Mouse (Mus musculus) kidney, adult 2 months (tissue): Measurements from ENCODE around the gene Tubb4b. TPM values are rescaled to one million over a fixed set of nuclear protein-coding genes. Genes with fewer than 3 reads are reported as not detected.

ENCODE experiments used
- DNase-seq: peaks from one replicate; pipeline ENCODE4 v3.0.0; 2021
- H3K27ac ChIP-seq: fragments of 200-500 bp; 2 replicates; pipeline ENCODE4 v1.5.1; 2012; ENCODE audit warnings: low read depth, low read length, control low read depth, inconsistent platforms; ENCODE audit not compliant: insufficient read depth
- H3K27me3 ChIP-seq: fragments of 200-500 bp; replicated peaks from 2 replicates; pipeline ENCODE4 v1.6.1; 2012; ENCODE audit warnings: mild to moderate bottlenecking, moderate library complexity, low read length, inconsistent platforms; ENCODE audit not compliant: control insufficient read depth, insufficient read depth
- H3K36me3 ChIP-seq: fragments of 200-500 bp; 2 replicates; pipeline ENCODE4 v1.6.1; 2012; ENCODE audit warnings: mild to moderate bottlenecking, moderate library complexity, low read length, inconsistent platforms; ENCODE audit not compliant: control insufficient read depth, insufficient read depth
- H3K4me1 ChIP-seq: fragments of 200-500 bp; 2 replicates; pipeline ENCODE4 v1.6.1; 2011; ENCODE audit warnings: low read length; ENCODE audit not compliant: control insufficient read depth, insufficient read depth
- H3K4me3 ChIP-seq: fragments of 200-500 bp; 2 replicates; pipeline ENCODE4 v1.5.1; 2011; ENCODE audit warnings: mild to moderate bottlenecking, low read depth, low read length, control low read depth; ENCODE audit not compliant: insufficient read depth
- CTCF ChIP-seq: fragments of 200-500 bp; conservative IDR thresholded peaks from 2 replicates; pipeline ENCODE4 v1.5.1; 2011; ENCODE audit warnings: low read depth, mild to moderate bottlenecking, control low read depth, low read length, moderate library complexity, mixed read lengths; ENCODE audit not compliant: insufficient read depth, insufficient read length
- POLR2A ChIP-seq: fragments of 200-500 bp; IDR thresholded peaks from one replicate; pipeline ENCODE4 v1.6.1; 2011; ENCODE audit warnings: low read depth, low read length, control low read depth
- WGBS: fragments of 180-500 bp; shearing (Covaris S2); methylation state at CpG from one replicate; pipeline ENCODE4 v1.1.7; 2018; 5-methylcytosine and 5-hydroxymethylcytosine counted together
- polyA plus RNA-seq: library from polyadenylated mRNA; depleted of rRNA; stranded (reverse); fragments of >200 nt; gene quantifications from 2 replicates; pipeline ENCODE4 v1.2.3, GENCODE M21; 2012

The Tubb4b gene
- polyA plus RNA-seq, 1 experiment = 314 TPM

GRCm38 (mm10) chr2:25213266-25213865, 11.1 kb downstream of the Tubb4b start:
- no peak overlapping the region for H3K4me3 ChIP-seq
- H3K36me3 ChIP-seq = no peaks in the 10 kb centered on the region
- DNase-seq = no peak
- H3K4me1 ChIP-seq = peaks cover 22% of the 10 kb centered on the region
- no peaks in the 10 kb centered on the region for H3K27me3 ChIP-seq
- no peak overlapping the region for H3K27ac ChIP-seq
- TF ChIP-seq CTCF = no peak
- no peak for TF ChIP-seq POLR2A
- WGBS = 74% methylated on average over 23 of the region's 23 CpGs

- peak within 1 kb of the TSS; percentile 95 for H3K4me3 ChIP-seq
- peak; percentile 95 for DNase-seq
- H3K4me1 ChIP-seq = peaks cover 31% of the 10 kb centered on the region
- H3K36me3 ChIP-seq = no peaks in the 10 kb centered on the region
- peak within 1 kb of the TSS; percentile 92 for H3K27ac ChIP-seq
- TF ChIP-seq CTCF = no peak
- TF ChIP-seq POLR2A = peak; percentile 43
- under 1% methylated on average over 44 of the region's 44 CpGs for WGBS
- no peaks in the 10 kb centered on the region for H3K27me3 ChIP-seq
These were observed 13.3 kb downstream of the Tubb4b start, which contains the start of gene Nelfb for GRCm38 (mm10) chr2:25211121-25211670. TSS of gene Nelfb (minus strand) at chr2:25211489.

DNA sequence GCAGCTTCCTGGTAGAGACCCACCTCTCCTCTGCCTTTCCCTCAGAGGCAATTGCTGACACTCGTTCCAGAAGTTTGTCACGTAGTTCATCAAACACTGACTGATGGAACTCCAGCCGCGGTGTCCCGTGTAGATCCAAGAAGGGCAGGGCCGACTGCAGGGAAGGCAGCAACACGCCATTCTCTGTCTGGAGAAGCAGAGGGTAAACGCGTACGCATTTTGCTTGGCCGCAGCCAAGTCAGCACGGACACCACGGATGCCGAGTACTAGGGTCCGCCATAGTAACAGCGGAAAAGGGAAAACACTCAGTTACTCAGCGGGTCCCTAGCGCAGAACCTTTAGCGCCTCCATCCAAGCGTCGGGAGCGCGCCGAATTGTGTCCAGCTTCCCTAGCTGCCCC, 13.8 kb downstream of the Tubb4b start:
- TF ChIP-seq POLR2A (no peak), CTCF (no peak)
- Histone ChIP-seq H3K27me3 (no peaks in the 10 kb centered on the region), H3K36me3 (no peaks in the 10 kb centered on the region), H3K4me1 (peaks cover 31% of the 10 kb centered on the region), H3K27ac (peak overlapping the region; percentile 92), H3K4me3 (peak overlapping the region; percentile 95)
- DNase-seq = no peak
- WGBS = under 1% methylated on average over 24 of the region's 24 CpGs

DNA sequence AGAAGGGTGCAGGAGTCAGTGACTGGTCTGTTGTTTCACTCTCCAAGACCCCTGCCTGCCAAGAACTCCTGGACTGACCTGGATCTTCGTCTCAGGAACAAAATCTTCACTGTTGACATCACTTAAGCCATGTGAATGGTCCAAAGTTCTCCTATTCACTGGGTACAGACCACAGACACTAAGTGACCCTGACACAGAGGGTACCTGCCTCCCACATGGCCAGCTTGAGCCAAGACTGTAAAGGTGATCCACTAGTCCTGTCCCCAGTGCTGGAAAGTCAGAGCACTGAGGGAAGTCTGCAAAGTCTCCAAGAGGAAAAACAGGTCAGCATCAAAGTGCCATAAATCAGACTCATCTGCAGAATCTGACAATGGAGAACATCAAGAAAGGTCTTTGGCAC, 16.9 kb downstream of the Tubb4b start:
- H3K36me3 ChIP-seq = peaks cover 4% of the 10 kb centered on the region; the same call in 1 of the 2 replicates
- no peak overlapping the region for H3K27ac ChIP-seq
- no peaks in the 10 kb centered on the region for H3K27me3 ChIP-seq
- no peak for TF ChIP-seq POLR2A
- TF ChIP-seq CTCF = no peak
- WGBS = 44% methylated on average over 1 of the region's 1 CpGs
- peaks cover 24% of the 10 kb centered on the region; the same call in 1 of the 2 replicates for H3K4me1 ChIP-seq
- DNase-seq = peak; percentile 55
- H3K4me3 ChIP-seq = no peak overlapping the region

DNA sequence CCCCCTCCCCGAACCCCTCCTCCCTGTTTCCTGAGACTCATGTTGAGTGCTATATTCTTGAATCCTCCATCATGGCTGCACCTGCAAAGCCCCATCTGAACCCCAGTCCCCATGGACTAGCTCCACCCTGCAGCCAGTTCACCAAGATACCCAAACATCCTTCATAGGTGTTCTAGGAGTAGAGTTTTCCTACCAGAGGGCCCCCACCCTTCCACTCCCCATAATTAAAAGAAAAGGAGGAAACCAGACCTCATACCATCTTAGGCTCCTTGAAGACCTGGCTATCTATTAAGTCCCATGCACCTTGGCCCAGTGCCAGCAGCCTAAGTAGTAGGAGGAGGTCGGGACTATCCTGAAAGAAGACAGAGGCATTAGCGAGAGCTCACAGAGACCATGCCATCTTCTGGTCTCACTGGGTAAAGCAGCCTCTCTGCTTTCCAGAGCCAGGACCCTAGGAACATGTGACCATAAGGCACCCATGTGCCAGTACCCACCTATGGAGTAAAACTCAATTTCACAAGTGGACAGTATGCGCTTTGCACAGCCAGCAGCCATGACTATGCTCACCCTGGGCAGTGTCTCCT, 20.8 kb downstream of the Tubb4b start:
- Histone ChIP-seq H3K4me1 (peaks cover 9% of the 10 kb centered on the region; the same call in 1 of the 2 replicates), H3K27ac (no peak overlapping the region), H3K36me3 (peaks cover 4% of the 10 kb centered on the region; the same call in 1 of the 2 replicates), H3K27me3 (no peaks in the 10 kb centered on the region), H3K4me3 (no peak overlapping the region)
- TF ChIP-seq POLR2A (no peak), CTCF (no peak; the same call in 1 of the 2 replicates)
- no peak for DNase-seq
- whole genome bisulfite sequencing = 54% methylated on average over 4 of the region's 4 CpGs

GRCm38 (mm10) chr2:25200631-25201030, 23.9 kb downstream of the Tubb4b start:
- H3K36me3 ChIP-seq = peaks cover 4% of the 10 kb centered on the region; the same call in 1 of the 2 replicates
- TF ChIP-seq CTCF (no peak), POLR2A (no peak)
- no peaks in the 10 kb centered on the region; the same call in 1 of the 2 replicates for H3K4me1 ChIP-seq
- H3K4me3 ChIP-seq = no peak overlapping the region
- no peak for DNase-seq
- H3K27me3 ChIP-seq = no peaks in the 10 kb centered on the region
- WGBS = 88% methylated on average over 2 of the region's 2 CpGs
- H3K27ac ChIP-seq = no peak overlapping the region

DNA sequence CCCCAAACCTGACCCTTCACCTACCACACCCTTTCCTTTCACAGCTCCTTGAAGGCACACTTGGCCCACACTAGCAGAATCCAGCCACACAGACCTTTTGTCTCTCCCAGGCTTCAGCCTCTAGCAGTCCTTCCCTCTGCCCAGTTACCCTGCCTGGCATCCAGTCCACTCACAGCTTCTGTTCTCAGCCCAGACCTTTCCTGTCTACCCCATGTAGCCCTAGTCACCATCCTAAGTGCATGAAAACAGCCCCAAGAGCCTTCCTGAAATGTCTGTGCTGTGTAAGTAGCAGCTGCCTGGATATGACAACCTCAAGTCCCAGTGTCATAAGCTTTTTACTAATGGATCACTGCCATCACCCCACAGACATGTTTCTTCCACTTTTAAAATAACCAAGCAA, 26.6 kb downstream of the Tubb4b start:
- TF ChIP-seq POLR2A (no peak), CTCF (no peak)
- peaks cover 1% of the 10 kb centered on the region; the same call in 1 of the 2 replicates for H3K36me3 ChIP-seq
- no peak overlapping the region for H3K27ac ChIP-seq
- DNase-seq = no peak
- no peak overlapping the region for H3K4me3 ChIP-seq
- peaks cover 10% of the 10 kb centered on the region; the same call in 1 of the 2 replicates for H3K4me1 ChIP-seq
- H3K27me3 ChIP-seq = no peaks in the 10 kb centered on the region
